Comparison of ENCODE assay signal across 21 mouse cellular contexts in genomic region chr16:5532281-5532680, GRCm38 (mm10).
"Had no signal": no experiment of that assay in that cellular context is flagged by ENCODE, and none has a peak within 500 bp of the region (broad histone marks: within the 10 kb centered on the region; RNA-seq: fewer than 3 reads in every experiment).

No protein-coding gene starts in this region.

- H3K4me3 ChIP-seq: limb, embryonic 10.5 days; limb, embryonic 13.5 days; lung, embryonic 15.5 days; megakaryocyte, embryonic 14.5 days; midbrain, embryonic 10.5 days; midbrain, embryonic 13.5 days; myocyte; neural tube, embryonic 13.5 days had no signal

- H3K9me3 ChIP-seq: limb, embryonic 10.5 days; limb, embryonic 13.5 days; lung, embryonic 15.5 days; midbrain, embryonic 10.5 days; midbrain, embryonic 13.5 days; neural tube, embryonic 13.5 days had no signal

- ATAC-seq: inflammation-experienced regulatory T-cells, adult 6 months; intestine, embryonic 16.5 days; midbrain, embryonic 13.5 days; midbrain, embryonic 16.5 days had no signal

- H3K36me3 ChIP-seq: limb, embryonic 10.5 days; limb, embryonic 13.5 days; lung, embryonic 15.5 days; midbrain, embryonic 10.5 days; midbrain, embryonic 13.5 days; neural tube, embryonic 13.5 days had no signal

- H3K9ac ChIP-seq: limb, embryonic 13.5 days; liver, embryonic 14.5 days; lung, embryonic 15.5 days; midbrain, embryonic 13.5 days; neural tube, embryonic 13.5 days had no signal

- DNase-seq: kidney, adult 18-20 months; kidney, adult 9 months; kidney, postnatal 14 days; kidney, postnatal 4 days; retina, postnatal 1 day; right cerebral cortex, postnatal 25 days; thymus, adult 18-20 months; thymus, postnatal 14 days; thymus, postnatal 4 days had no signal

- H3K4me1 ChIP-seq: lung, embryonic 15.5 days had no signal

- H3K4me2 ChIP-seq: limb, embryonic 13.5 days; lung, embryonic 15.5 days; midbrain, embryonic 13.5 days; neural tube, embryonic 13.5 days had no signal

- H3K27me3 ChIP-seq: megakaryocyte, embryonic 14.5 days; midbrain, embryonic 13.5 days; neural tube, embryonic 13.5 days had no signal

- H3K27ac ChIP-seq: limb, embryonic 10.5 days; limb, embryonic 13.5 days; liver, embryonic 14.5 days; lung, embryonic 15.5 days; midbrain, embryonic 10.5 days; midbrain, embryonic 13.5 days had no signal
